Comparison of ENCODE assay signal across 19 mouse cellular contexts in genomic region chr5:6769357-6769892, GRCm38 (mm10).
A peak's percentile ranks its signal among the peaks of the same experiment; 100 is the strongest.
DNase-seq lines count a peak whose midpoint lies in the region; ATAC-seq lines count a peak whose summit lies in the region.
"Had no signal": no experiment of that assay in that cellular context is flagged by ENCODE, and none has a peak within 500 bp of the region (broad histone marks: within the 10 kb centered on the region; RNA-seq: fewer than 3 reads in every experiment).

No protein-coding gene starts in this region.

- no peak overlapping the region for H3K27ac ChIP-seq in hindbrain, embryonic 12.5 days
- no peak overlapping the region for H3K27ac ChIP-seq in hindbrain, embryonic 10.5 days
- H3K27ac ChIP-seq in hindbrain, embryonic 13.5 days, result no peak overlapping the region
- H3K27ac ChIP-seq in hindbrain, embryonic 16.5 days (ENCODE audit: low read depth, low read length), result no peak overlapping the region
- no peak overlapping the region for H3K27ac ChIP-seq in neural tube, embryonic 14.5 days (ENCODE audit: low read depth, low read length)
- H3K27ac ChIP-seq: embryonic facial prominence, embryonic 10.5 days; forebrain, embryonic 13.5 days; heart, embryonic 13.5 days had no signal

- H3K27me3 ChIP-seq in hindbrain, embryonic 12.5 days, result no peaks in the 10 kb centered on the region
- H3K27me3 ChIP-seq in hindbrain, embryonic 10.5 days (ENCODE audit: insufficient read depth, poor library complexity, severe bottlenecking), result no peaks in the 10 kb centered on the region
- H3K27me3 ChIP-seq in hindbrain, embryonic 13.5 days, result no peaks in the 10 kb centered on the region
- no peaks in the 10 kb centered on the region for H3K27me3 ChIP-seq in hindbrain, embryonic 16.5 days (replicated peaks; ENCODE audit: control insufficient read depth, insufficient read depth, low read length)
- H3K27me3 ChIP-seq in neural tube, embryonic 14.5 days (ENCODE audit: control insufficient read depth, insufficient read depth, low read length), result no peaks in the 10 kb centered on the region
- H3K27me3 ChIP-seq: CH12.LX; forebrain, embryonic 13.5 days; heart, embryonic 13.5 days had no signal

- no peak for DNase-seq in hindbrain, embryonic 10.5 days (ENCODE audit: low spot score)
- no peak for DNase-seq in urinary bladder, postnatal 36 days (ENCODE audit: low spot score in 2 of 2)
- DNase-seq: adrenal gland, adult 8-10 months; adrenal gland, postnatal 36 days; cerebellum, adult 2 months; cerebellum, postnatal 10 days; forebrain, postnatal 0 days; gastrocnemius, postnatal 14 days; heart, postnatal 36 days had no signal

- no peak overlapping the region for H3K4me3 ChIP-seq in hindbrain, embryonic 12.5 days
- no peak overlapping the region for H3K4me3 ChIP-seq in hindbrain, embryonic 10.5 days
- H3K4me3 ChIP-seq in hindbrain, embryonic 13.5 days, result no peak overlapping the region
- no peak overlapping the region for H3K4me3 ChIP-seq in hindbrain, embryonic 16.5 days (ENCODE audit: low read length)
- H3K4me3 ChIP-seq in neural tube, embryonic 14.5 days (ENCODE audit: low read depth, low read length), result no peak overlapping the region
- H3K4me3 ChIP-seq: embryonic facial prominence, embryonic 10.5 days; forebrain, embryonic 13.5 days; heart, embryonic 13.5 days had no signal

- no peak overlapping the region for H3K9ac ChIP-seq in hindbrain, embryonic 12.5 days
- H3K9ac ChIP-seq in hindbrain, embryonic 13.5 days, result no peak overlapping the region
- no peak overlapping the region for H3K9ac ChIP-seq in hindbrain, embryonic 16.5 days (ENCODE audit: low read depth, low read length)
- H3K9ac ChIP-seq in neural tube, embryonic 14.5 days (replicated peaks; ENCODE audit: low read depth, low read length), result no peak overlapping the region
- H3K9ac ChIP-seq: forebrain, embryonic 13.5 days; forebrain, postnatal 0 days; heart, embryonic 13.5 days had no signal

- WGBS in hindbrain, embryonic 12.5 days, result 74% methylated on average over 6 of the region's 6 CpGs
- WGBS in hindbrain, embryonic 10.5 days, result 84% methylated on average over 6 of the region's 6 CpGs
- WGBS in hindbrain, embryonic 13.5 days, result 70% methylated on average over 6 of the region's 6 CpGs
- WGBS in hindbrain, embryonic 16.5 days, result 70% methylated on average over 6 of the region's 6 CpGs
- 60% methylated on average over 6 of the region's 6 CpGs for whole genome bisulfite sequencing in neural tube, embryonic 14.5 days

- H3K9me3 ChIP-seq in hindbrain, embryonic 12.5 days (replicated peaks), result no peaks in the 10 kb centered on the region
- H3K9me3 ChIP-seq in hindbrain, embryonic 10.5 days, result no peaks in the 10 kb centered on the region
- no peaks in the 10 kb centered on the region for H3K9me3 ChIP-seq in hindbrain, embryonic 13.5 days
- H3K9me3 ChIP-seq in hindbrain, embryonic 16.5 days (ENCODE audit: control insufficient read depth, low read length), result no peaks in the 10 kb centered on the region
- no peaks in the 10 kb centered on the region for H3K9me3 ChIP-seq in neural tube, embryonic 14.5 days (ENCODE audit: control insufficient read depth, low read length)
- H3K9me3 ChIP-seq: embryonic facial prominence, embryonic 10.5 days; forebrain, embryonic 13.5 days; heart, embryonic 13.5 days had no signal

- H3K36me3 ChIP-seq in hindbrain, embryonic 12.5 days, result no peaks in the 10 kb centered on the region
- H3K36me3 ChIP-seq in hindbrain, embryonic 10.5 days, result no peaks in the 10 kb centered on the region
- H3K36me3 ChIP-seq in hindbrain, embryonic 13.5 days, result no peaks in the 10 kb centered on the region
- no peaks in the 10 kb centered on the region for H3K36me3 ChIP-seq in hindbrain, embryonic 16.5 days (ENCODE audit: control insufficient read depth, insufficient read depth, low read length)
- no peaks in the 10 kb centered on the region for H3K36me3 ChIP-seq in neural tube, embryonic 14.5 days (ENCODE audit: control insufficient read depth, insufficient read depth, low read length)
- H3K36me3 ChIP-seq: embryonic facial prominence, embryonic 10.5 days; heart, embryonic 13.5 days had no signal

- H3K4me2 ChIP-seq in hindbrain, embryonic 12.5 days (replicated peaks), result no peak overlapping the region
- no peak overlapping the region for H3K4me2 ChIP-seq in hindbrain, embryonic 13.5 days
- no peak overlapping the region for H3K4me2 ChIP-seq in hindbrain, embryonic 16.5 days (ENCODE audit: low read length)
- H3K4me2 ChIP-seq in neural tube, embryonic 14.5 days (ENCODE audit: low read depth, low read length), result no peak overlapping the region
- H3K4me2 ChIP-seq: forebrain, embryonic 13.5 days; heart, embryonic 13.5 days had no signal

- 0 out of 2 replicates have a peak, but pooled peaks have one; percentile 19 for ATAC-seq in hindbrain, embryonic 12.5 days (ENCODE audit: low FRiP score)
- ATAC-seq in hindbrain, embryonic 13.5 days (ENCODE audit: low FRiP score), result 0 out of 2 replicates have a peak, but pooled peaks have one; percentile 63
- ATAC-seq in hindbrain, embryonic 16.5 days, result peak; percentile 37
- peak; percentile 80 for ATAC-seq in neural tube, embryonic 14.5 days (ENCODE audit: low read depth)
- ATAC-seq in activated CD4-positive, CD25-positive, alpha-beta regulatory T cell, adult 4 months, result no peak
- ATAC-seq: forebrain, embryonic 13.5 days; forebrain, postnatal 0 days; Patski had no signal

- H3K4me1 ChIP-seq in hindbrain, embryonic 12.5 days, result no peaks in the 10 kb centered on the region
- no peaks in the 10 kb centered on the region for H3K4me1 ChIP-seq in hindbrain, embryonic 10.5 days (replicated peaks)
- H3K4me1 ChIP-seq in hindbrain, embryonic 13.5 days (replicated peaks), result no peaks in the 10 kb centered on the region
- no peaks in the 10 kb centered on the region for H3K4me1 ChIP-seq in hindbrain, embryonic 16.5 days (ENCODE audit: control insufficient read depth, insufficient read depth, low read depth, low read length)
- H3K4me1 ChIP-seq in neural tube, embryonic 14.5 days (ENCODE audit: control insufficient read depth, insufficient read depth, low read length), result no peaks in the 10 kb centered on the region
- H3K4me1 ChIP-seq: embryonic facial prominence, embryonic 10.5 days; forebrain, embryonic 13.5 days; heart, embryonic 13.5 days had no signal
